Mouse (Mus musculus) frontal cortex, adult (tissue): ENCODE data around the gene Ifrd1.

Source experiments
- ATAC-seq: cut with Nextera tagmentation; 2 replicates; pipeline ENCODE4 v1.9.2; 2017; ENCODE audit warnings: mild to moderate bottlenecking, moderate library complexity, mixed read lengths; ENCODE audit not compliant: low TSS enrichment

Gene Ifrd1

DNA sequence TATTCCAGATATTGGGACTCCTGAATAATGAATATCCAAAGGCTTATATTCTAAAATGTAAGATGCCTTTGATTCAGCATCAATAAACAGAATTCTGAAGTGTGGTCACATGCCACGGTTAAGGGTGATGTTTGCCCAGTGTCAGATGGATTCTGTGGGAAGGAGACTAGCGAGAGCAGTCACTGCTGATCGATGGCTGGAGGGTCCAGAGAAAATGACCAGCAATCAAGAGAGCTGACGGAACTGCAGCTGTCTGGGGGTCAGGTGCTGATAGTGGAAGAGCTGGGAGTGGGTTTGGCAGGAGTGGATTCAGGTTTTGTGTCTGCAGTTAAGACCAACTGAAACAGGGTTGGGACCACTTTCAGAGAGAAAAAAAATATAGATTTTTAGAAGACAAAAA lies 5.1 kb downstream of the Ifrd1 start:
- no peak for ATAC-seq

DNA sequence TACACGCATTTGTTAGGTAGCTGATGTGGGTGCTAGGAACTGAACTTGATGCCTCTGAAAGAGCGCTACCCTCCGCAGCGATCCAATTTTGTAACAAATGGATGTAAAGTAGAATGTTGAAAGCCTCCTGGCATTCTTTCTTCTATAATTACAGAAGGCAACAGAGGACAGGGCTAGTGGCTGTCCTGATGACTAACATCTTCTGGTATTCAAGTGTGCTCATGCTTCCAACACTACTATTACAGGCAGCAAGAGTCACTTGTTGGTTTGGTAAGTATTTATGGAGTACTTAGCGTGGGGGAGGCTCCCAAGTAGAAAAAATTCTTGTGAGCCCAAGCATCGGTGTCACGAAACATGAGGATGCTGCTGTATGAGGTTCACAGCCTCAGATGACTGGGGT lies 9.1 kb downstream of the Ifrd1 start:
- ATAC-seq, result peak; percentile 94

DNA sequence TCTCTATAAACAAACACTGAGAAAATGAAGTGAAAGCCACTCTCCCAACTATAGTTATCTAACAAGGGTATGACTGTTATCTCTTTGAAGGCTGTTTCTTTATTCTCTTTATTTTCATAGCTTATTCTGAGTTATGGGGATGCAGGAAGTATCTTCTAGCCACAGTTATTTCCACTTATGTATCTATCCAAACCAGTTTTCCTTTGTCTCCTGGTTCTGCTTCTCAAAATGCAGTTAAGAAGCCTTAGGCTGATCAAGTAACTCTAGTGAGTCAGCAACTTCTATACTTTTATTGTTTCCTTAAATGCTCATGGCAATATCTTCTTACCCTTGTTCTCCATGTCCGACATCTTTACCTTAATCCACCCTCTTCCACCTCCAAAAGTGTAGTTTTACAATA lies 16.1 kb downstream of the Ifrd1 start:
- ATAC-seq, result no peak

DNA sequence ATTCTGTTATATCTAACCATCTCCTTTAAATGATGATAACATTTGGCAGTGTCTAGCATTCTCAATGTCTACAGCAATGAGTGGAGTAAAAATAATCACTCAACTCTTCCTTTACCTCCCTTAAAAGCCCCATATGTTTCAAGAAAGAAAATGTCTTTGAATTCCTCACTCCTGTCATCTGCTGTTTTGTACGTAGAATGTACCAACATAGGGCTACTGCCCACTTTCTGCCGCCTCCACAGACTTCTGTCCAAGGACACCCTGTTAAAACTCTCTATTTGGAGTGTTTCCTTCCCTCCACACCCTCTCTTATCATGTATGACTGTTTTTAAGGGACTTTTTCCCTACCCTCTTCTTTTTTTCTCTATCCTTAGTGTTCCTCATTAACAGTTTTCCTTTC lies 16.7 kb downstream of the Ifrd1 start:
- ATAC-seq, result peak; percentile 95

DNA sequence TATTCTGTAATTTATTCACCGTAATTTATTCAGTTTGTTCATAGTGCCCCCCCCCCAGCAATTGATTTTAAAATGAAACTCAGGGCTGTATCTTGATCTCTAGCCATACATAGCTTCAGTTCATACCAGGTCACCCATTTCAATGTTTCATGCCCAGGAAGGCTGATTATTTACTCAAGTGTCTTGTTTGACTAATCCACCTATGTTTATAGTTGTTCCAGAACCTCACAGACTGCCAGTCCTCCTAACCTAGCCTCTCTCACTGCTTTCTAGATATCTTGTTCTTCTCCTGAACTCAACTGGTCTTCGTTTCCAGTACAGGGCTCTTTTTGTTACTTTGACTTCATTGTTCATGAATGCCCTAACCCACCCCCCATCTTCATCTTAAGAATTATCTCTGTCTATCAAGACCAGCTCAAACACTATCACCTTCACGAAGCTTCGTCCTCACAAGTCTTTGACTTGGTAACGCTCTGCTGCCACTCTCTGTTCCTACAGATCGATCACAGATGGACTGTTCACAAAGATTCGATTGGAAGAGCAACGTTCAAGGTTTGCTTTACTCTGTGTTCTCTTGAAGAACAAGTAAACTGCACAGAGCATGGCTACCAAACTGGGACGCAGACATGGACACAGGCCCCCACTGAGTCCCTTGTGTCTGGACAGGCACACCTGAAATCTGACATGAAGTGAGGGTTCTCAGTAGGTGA lies 24.0 kb downstream of the Ifrd1 start:
- ATAC-seq, result no peak

DNA sequence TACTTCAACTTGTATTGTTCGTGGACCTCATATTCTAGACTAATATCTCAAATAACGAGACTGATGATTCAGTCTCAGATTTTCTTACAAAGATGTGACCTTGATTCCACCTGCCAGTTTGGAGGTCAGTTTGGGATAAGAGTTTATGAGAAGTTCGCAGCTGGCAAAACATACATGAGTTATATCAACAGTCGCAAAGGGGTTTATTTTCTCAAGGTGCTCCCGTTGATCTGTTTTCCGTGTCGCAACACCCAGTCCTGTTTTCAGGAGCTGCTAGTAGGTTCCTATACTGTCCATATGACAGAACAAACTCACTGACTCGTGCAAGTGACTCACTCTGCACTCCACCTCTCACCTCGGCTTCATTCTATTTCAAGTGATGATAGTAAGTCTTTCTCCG lies 24.6 kb downstream of the Ifrd1 start:
- no peak for ATAC-seq

DNA sequence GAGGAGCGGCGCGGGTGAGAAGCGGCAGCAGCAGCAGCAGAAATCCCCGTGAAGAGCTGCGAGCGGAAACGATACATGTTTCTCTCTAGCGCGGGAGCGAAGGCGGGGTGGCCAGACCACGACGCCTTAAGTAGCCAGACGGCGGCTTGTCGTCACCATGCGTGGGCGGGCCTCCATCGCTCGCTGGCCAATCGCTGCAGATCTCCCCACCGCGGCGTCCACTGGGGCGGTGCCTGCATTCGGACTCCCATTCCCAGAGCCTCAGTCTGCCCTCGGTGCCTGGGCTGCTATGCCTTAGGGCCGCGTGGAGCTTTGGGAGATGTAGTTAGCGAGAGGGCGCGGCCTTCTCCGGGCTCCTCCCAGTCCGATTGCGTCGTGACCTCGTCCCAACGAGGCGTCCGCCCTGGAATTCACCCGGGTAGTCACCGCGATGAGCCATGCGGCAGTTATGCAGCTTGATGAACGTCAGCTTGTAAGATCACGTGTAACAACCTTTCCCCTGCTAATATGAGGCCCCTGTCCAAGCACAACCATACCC lies 25.2 kb downstream of the Ifrd1 start:
- ATAC-seq, result peak; percentile 91

DNA sequence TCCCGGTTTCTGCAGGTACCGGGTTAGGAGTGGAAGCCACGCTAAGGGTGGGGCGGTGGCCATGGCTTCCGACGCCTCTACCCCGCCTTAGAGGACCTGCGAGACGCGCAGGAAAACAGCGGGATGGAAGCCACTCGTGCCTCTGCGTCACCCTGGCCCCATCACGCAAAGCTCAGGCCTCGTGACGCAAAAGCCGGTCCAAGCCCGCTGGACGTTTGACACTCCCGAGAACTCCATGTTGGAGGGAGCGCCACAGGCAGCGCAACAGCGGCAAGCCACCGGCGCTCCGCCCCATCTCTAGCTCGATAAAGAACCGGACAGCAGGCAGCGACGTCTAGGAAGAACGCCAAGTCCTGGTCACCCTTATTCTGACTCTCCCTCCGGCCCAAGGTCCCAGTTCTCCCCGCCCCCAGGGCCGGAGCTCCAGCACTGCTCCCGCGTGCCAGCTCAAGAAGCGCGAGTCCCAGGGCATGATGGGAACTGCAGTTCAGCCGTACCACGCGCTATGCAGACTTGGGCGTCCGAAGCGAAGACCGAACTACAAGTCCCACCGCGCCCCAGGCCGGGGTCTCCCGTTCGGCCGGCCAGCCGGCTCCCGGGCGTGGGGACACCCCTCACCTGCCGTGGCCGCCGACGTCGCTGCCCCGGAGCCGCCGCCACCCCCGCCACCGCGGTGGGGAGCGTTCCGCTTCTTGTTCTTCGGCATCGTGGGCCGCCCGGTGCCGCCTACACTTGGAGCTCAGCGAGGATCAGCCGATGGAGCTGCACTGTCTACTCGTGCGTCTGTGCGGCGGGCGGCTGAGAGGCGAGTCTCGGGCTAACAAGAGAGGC lies 25.8 kb downstream of the Ifrd1 start:
- ATAC-seq, result peak; percentile 80

DNA sequence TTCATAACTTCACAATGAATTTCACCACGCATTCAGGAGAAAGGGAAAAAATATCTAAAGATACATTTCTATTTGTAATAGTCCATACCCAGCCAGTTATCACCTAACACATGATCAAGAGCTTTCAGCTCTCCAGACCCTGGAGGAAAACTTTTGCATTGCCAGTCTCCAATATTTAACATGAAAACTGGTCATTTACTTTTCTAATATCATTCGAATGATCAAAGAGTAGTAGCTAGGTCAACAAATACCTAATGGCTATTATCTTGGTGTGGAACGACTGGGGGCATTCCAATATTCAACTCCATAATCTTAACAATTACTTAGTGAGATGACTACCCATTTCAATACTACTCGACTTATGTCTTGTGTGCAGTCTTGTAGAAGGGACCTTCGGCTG lies 26.7 kb downstream of the Ifrd1 start:
- no peak for ATAC-seq

DNA sequence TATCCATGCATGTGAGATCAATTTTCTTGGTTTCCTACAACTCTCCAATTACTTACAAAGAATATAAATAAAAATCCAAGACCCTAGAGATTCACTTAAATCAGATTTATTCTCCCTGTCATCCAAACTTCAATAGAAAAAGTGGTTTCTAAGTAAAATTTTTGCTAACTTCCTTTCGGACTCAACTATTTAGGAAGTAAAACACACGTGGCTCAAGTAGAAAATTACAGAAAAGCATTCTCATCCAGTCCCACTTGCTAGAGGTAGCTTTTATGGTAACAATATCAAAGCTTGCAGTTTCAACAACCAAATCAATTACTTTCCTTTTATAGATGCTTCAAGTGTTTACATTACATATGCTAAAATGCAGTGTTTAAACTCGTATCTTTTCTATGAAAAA lies 27.4 kb downstream of the Ifrd1 start:
- no peak for ATAC-seq

DNA sequence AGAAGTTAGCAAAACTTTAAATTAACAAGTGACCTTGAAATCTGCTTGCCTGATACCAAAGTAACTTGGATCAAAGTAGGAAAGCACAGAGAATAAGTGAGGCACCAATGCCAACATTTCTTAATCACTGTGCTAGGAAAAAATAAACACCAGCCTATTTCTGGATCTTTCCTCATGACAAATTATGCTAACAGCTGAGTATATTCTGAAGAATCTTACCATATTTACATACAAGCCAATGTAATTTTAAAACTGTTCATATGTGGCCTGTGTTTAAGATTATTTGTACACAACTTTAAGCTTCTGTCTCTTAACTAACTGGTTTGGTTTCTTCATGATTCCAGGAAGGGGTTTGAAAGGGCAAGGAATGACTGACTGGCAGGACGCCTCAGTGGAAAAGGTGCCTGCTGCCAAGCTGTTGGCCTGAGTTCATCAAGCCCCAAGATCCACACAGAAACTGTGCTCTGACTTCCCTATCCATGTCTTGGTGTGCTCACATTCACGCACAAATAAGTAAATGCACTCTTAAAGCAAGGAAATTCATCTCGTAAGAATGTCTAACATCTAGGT lies 28.2 kb downstream of the Ifrd1 start:
- no peak for ATAC-seq

DNA sequence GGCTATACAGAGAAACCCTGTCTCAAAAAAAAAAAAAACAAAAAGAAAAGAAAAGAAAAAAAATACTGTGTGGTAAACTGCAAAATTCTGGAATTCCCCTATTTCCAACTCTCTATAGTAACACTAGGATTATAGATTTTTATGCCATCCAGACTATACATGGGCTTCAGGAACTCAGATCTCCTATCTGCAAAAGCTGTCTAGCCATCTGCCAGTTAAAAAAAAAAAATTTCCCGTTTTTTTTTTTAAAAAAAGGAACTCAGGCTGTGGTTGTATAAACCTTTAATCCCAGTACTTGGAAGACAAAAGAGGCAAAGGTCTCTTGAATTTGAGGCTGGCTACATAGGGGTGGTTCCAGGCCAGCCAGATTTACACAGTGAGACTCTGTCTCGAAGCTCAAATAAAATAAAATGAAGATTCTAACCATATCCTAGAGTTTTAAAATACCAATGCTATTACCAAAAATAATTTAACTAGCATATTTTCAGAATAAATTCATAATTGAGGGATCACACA lies 29.8 kb downstream of the Ifrd1 start:
- no peak for ATAC-seq

DNA sequence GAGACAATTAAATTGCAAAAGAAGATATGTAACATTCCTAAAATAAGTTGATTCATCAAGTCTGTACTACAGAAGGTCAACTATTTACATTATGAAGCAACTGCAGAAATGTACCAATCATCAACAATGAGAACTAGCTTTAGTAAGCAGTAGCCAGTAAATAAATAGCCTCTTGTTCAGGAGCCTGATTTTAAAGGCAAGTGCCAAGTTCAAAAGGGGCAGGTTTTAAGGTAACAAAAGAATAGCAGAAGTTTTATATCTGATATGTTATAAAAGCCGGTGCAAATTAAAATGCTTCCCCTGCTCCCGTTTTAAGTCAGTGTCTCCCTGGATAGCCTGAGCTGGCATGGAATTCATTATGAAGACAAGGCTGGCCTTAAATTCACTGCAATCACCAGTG lies 30.5 kb downstream of the Ifrd1 start:
- no peak for ATAC-seq

DNA sequence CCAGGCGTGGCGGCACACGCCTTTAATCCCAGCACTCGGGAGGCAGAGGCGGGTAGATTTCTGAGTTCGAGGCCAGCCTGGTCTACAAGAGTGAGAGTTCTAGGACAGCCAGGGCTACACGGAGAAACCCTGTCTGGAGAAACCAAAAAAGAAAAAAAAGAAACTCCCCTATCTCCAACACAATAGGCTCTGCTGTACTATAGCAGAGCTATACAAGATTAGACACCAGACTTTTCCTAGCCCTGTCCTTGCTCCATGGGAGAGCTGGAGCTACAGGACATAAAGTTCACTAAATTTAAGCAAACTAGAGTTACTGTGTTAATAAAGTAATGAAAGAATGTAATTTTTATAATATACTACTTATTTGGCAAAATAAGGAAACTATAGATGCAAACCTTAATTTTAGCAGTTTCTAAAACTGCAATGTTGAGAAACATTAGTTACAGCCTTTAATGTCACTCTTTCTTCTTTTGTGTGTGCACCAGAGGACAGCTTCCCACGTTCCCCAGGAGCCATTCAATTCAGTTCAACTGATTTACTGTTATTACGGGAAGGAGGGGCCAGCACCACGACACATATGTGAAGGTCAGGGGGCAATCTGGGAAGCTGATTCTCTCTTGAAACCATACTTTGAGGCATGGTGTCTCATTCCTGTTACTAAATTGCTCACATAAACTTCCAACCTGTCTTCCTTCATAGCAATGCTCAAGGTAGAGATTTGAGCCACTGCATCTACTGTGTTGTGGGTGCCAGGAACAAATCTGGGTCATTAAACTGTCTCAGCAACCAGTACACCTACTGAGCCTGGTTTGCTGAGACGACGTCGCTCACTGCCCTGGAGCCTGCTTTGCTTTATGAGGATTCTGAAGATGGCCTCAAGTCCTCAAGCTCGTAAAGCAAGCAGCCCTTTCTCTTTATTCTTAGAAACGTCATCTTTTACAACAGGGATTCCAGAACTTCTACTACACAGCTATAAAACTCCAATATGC lies 33.1 kb downstream of the Ifrd1 start:
- no peak for ATAC-seq

DNA sequence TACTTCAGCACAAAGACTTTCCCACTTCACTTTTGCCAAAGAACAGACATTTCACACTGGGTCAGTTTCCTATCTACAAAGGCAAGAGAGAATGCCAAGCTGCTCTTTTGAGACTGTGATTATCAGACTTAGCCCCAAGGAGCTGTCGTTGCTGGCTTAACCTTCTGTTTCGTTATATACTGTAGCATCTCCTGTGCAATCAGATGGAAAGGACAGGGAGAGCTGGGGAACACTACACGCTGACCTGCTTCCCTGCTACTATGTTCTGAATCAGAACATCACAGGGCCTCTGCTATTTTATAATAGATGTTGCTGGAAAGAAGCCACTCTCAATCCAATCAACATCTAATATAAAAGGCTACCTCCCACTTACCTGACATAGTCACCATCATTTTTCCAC lies 39.3 kb downstream of the Ifrd1 start:
- no peak for ATAC-seq

DNA sequence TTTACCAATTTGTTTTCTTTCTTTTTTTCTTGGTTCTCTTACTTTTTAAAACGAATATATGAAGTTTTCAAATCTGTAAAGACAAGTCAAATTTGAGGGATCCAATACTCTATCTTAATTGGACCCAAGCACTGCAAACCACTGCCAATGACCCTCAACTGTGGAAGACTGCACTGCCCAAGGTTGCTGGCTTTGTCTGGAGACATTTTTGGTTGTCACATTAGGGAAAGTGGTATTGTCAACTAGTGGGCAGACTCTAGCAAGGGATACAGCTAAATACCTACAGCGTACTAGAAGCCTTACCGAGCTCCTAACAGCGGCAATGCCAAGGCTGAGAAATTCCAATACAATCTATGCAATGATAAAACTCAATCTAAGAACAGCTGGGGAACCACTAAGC lies 40.4 kb downstream of the Ifrd1 start:
- ATAC-seq, result no peak

DNA sequence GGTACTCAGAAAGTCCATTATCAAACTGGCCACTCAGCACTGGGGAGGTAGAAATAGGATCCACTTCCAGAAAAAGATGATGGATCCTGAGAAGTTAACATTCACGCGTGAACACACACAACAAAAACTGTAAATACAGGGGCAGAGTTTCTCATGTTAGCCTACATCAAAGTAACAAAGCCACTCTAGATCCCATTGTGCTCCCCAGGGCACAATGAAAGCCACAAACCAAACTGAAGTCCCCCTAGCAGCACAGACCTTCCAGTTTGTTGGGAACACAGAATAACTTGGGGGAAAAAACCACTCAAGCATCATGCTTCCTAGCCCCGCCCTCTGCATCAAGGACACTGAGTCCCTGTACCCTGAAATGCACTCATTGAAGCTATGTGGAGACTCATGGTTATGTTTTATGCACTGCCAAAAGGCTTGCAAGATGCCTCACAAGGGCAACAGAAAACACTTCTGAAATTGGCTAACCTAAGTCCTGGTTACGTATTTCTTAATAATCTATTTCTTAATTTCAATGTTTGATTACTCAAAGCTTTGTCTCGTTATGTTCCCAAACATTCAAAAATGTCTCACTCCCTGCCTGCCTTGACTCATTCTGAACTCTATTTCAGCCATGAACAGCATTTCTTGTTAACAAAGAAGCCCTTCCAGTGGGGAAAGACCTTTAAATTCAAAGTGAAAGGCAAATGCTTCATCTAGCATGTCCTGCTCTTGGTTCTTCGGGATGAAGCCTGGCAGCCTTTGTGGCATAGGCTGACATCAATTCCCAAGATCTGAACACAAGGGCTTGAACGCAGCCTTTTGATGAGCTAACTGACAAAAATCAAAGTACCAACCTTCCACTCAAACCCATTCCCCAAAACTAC lies 45.9 kb downstream of the Ifrd1 start:
- no peak for ATAC-seq

DNA sequence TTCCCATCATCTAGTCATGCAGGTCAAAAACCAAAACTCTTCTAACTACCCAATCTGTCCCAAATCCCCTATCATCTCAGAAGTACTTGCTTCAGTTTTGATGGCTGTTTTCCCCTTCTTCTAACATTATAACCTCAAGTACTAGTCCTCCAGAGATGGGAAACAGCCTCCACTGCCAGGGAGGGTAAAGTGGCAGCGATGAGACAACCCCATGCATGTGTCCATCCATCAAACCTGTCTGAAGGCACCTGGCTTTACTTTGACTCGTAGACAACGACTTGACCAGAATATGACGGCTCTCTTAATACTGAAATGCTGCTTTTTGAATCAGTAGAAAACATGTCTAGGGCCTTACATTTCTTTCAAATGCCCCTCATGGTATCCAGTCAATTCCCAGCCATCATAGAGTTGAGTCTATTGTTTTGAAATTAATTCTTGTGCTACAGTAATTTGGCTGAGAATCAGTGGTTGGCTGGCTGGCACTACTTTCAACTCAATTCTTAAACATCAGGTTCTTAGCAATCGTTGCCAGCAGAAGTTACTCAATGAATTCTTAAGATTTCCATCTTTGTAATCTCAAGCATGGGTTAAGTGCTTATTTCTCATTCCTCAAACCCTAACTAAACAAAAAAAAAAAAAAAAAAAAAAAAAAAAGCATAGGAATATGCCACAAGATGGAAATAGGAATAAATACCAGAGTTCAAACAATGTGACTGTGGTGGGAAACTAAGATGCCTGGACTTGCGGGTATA lies 47.6 kb downstream of the Ifrd1 start:
- ATAC-seq, result no peak

DNA sequence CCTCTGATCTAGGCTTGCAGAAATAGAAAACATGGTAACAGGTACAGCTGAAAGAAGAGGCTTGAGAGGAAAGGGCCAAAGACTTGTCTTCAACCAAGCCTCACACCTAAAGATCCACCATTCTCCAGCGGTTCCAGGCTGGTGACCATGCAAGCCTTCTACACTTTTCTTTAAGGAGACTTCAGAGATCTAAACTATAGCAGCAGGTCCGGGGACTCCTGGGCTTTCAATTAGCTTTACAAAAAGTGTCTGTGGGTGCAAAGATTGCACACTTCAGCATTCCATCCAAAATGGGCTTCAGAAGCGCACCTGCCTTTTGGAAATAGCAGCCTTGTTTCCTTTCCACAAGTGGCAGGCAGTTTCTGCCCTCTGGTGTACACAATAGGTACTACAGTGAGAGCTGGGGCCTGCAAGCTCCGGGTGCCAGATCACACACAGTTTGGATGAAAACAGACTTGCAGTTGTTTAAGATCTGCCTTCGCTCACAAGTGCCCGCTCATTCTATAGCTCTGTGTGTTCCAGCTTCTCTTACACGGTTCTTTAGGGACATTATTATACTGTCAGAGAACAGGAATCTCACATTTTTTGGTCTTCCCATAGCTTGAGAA lies 48.4 kb downstream of the Ifrd1 start:
- peak; percentile 78 for ATAC-seq
